Mouse (Mus musculus) layer of hippocampus, adult 2 months (tissue): Measurements from ENCODE around the gene Trim71. TPM values are rescaled to one million over a fixed set of nuclear protein-coding genes. Genes with fewer than 3 reads are reported as not detected.

ENCODE experiments used
- DNase-seq, 2 experiments: peaks; one replicate each; pipeline ENCODE4 v3.0.0; 2022; ENCODE audit warnings: low spot score in 2 of 2
- H3K27ac ChIP-seq: fragments of 200-600 bp; 2 replicates; pipeline ENCODE4 v1.8.1; 2022
- H3K4me3 ChIP-seq: fragments of 200-600 bp; 2 replicates; pipeline ENCODE4 v1.8.1; 2022; ENCODE audit warnings: mild to moderate bottlenecking
- CTCF ChIP-seq: fragments of 200-600 bp; conservative IDR thresholded peaks from 2 replicates; pipeline ENCODE4 v1.8.1; 2022; ENCODE audit warnings: antibody characterized with exemption, mild to moderate bottlenecking, moderate library complexity
- total RNA-seq, 2 experiments: library from RNA; stranded (reverse); gene quantifications; 2 replicates each; pipeline ENCODE4 v1.2.3; 2021

Trim71 gene
- total RNA-seq, 2 experiments from 2014 or later, result 1.3 to 1.4 TPM

DNA sequence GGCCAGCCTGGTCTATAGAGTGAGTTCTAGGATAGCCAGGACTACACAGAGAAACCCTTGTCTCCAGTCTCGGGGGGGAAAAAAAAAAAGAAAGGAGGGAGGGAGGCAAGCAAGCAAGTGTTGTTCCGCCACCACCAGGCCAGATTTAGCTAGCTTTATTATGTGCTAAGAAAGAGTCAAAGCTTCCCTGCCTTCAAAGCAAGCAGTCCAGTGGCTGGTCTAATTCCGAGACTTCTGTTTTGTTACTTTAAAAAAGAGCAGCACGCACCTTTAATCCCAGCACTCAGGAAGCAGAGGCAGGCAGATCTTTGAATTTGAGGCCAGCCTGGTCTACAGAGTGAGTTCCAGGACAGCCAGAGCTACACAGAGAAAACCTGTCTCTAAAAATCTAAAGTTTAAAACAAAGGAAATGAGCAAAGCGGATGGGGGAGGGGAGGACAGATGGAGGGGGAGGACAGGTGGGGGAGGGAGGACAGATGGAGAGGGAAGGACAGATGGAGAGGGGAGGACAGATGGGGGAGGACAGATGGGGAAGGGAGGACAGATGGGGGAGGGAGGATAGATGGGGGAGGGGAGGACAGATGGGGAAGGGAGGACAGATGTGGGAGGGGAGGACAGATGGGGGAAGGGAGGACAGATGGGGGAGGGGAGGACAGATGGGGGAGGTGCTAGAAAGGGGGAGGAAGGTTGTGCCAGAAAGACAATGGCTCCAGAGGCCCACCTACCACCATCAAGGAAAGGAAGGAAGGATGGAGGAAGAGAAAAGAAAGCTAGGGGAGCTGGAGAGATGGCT is 4.7 kb upstream of the Trim71 start:
- no peak for TF ChIP-seq CTCF
- no peak overlapping the region for H3K4me3 ChIP-seq
- no peak overlapping the region for H3K27ac ChIP-seq
- no peak for DNase-seq

DNA sequence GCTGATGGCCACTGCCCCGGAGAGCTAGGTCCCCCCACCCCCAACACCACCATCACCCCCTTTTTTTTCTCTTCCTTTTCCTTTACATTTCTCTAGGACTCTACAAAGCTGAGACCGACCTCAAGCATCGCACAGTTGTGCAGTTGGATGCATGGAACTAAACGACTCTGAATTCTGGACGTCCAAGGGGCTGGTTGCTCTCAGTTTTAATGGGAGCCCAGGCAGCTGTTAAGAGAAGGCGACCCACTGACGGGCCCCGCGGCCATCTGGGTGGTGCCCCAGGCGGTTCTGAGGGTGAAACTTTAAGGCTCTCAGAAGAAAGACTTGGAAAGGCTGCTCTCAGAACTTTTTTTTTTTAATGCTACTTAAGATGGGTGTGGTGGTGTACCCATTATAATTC is 498 bp upstream of the Trim71 start:
- no peak for DNase-seq
- Histone ChIP-seq H3K27ac (no peak overlapping the region), H3K4me3 (no peak overlapping the region; the same call in 1 of the 2 replicates)
- TF ChIP-seq CTCF, result no peak

DNA sequence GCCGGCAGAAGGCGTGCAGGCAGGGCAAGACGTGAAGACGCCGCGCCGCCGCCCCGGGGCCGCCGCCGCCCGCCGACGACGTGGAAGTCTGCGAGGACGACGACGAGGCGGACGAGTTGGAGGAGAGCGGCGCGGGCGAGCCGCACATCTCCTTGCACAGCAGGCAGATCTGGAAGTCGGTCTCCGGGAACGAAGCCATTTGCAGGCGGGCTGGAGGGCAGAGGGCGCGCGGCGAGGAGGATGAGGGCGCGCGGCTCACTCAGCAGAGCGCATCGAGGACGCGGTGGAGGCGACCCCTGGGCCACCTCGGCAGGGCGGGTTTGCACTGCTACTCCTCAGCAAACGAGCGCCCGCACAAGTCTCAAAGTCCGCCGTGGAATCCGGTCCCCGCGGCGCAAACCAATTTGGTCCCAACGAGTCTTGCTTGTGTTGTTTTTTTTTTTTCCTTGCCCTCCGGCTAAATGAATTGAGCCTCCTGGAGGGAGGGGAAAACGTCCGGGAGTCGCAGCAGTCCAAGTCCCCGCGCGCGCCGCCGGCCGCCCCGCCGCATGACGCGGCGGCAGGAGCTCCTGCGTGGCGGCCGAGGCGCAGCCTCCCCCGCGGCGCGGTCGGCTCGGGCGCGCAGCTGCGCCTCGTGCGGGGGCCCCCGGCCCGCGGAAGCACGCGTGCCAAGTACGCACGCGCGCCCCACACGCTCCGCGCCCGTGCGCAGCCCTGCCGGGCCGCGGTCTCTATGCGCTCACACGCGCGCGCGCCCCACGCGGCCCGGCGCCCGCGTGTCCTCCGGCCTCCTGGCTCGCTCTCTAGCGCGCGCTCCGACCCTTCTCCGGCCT is 1.0 kb downstream of the Trim71 start:
- H3K27ac ChIP-seq, result peak overlapping the region; percentile 59; the same call in 1 of the 2 replicates
- no peak for DNase-seq
- H3K4me3 ChIP-seq, result peak overlapping the region; percentile 54
- TF ChIP-seq CTCF, result no peak

DNA sequence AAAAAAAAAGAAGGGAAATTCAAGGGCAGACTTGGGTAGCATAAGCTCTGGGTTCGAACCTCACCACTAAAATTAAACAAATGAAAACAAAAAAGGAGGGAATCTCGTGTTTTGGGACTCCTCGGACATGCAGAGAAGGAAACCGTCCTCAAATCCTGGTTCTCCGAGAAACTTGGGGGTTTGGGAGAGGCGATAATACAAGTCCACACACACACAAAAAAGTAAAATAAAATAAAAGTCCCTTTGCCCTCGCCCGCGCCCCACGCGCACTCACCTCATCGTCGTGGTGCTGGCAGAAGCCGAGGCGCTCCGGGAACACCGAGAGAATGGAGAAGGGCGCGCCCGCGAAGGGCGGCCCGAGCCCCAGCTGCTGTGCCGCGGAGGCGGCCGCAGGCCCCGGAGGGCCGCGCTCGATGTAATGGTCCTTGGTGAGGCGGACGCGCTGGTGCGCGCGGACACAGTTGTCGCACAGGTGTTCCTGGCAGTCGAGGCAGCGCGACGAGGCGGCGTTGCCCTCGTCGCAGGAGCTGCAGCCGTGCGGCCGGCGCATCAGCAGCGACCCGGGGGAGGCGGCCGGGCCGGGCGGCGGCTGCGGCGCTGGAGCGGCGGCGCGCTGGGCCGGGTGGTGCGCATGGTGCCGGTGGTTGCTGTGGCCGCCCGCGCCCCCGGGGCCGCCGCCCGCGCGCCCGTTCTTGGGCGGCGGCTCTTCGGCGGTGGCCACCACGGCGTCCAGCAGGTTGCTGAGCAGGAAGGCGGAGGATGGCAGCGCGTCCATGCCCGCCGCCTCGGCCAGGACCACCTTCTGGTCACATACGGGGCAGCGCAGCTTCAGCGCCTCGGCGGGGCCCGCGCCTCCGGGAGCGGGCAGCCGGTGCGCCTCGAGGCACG is 1.9 kb downstream of the Trim71 start:
- DNase-seq, result no peak
- peak overlapping the region; percentile 51 for H3K4me3 ChIP-seq
- no peak overlapping the region for H3K27ac ChIP-seq
- no peak for TF ChIP-seq CTCF

DNA sequence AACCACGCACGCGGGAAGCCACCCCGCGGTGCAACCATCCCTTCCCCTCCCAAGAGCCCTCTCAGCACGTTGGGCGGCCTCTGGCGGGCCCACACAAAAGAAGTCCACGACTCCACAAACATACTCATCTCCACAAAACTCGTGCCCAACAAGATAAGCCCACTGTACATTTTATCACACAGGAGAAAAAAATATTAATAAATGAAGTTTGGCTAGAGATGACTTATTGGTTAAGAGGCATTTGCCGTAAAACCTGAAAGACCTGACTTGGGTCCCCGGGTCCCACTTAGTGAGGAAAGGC is 2.5 kb downstream of the Trim71 start:
- peak overlapping the region; percentile 35 for H3K4me3 ChIP-seq
- H3K27ac ChIP-seq, result no peak overlapping the region
- no peak for TF ChIP-seq CTCF
- DNase-seq, result no peak

DNA sequence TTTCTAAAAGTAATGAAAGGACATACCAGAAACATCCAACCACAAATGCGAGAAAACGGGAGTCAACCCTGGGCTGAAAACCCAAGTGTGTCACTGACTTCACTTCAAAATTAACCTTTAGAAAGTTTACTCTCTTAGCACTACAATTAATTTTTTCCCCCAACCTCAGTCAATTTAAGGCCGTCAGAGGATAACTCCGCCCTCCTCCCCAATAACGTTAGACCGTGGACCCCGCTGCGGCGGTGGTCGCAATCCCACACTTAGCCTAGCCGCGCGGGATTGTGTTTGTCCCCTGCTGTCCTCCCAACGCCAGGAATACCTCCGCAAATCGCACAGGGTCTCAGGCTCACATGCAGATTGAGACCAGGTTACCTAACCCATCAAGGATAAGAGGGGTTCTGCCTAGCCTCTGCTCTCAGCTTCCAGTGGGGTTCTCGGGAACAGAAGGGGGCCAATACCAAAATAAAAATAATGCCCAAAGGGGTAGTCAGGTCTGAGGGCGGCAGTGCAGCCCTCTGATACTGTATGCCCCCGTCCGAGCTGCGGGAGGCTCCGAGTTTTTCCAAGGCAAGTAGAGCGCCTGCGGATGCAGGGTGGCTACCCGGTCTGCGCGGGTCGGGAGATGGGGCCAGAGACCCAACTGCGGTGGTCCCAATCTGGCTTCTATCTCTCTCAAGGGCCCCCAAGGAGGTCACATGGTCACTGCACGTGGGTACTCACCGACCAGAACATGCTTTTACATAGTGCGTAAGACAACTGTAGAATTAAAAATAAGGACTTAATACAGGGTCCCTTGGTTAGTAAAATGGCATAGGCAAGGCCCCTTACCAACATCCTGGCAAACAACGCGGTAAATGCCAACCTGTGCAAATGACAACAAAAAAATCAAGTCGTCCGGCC is 3.1 kb downstream of the Trim71 start:
- TF ChIP-seq CTCF, result no peak
- H3K27ac ChIP-seq, result no peak overlapping the region
- H3K4me3 ChIP-seq, result peak overlapping the region; percentile 35
- no peak for DNase-seq

DNA sequence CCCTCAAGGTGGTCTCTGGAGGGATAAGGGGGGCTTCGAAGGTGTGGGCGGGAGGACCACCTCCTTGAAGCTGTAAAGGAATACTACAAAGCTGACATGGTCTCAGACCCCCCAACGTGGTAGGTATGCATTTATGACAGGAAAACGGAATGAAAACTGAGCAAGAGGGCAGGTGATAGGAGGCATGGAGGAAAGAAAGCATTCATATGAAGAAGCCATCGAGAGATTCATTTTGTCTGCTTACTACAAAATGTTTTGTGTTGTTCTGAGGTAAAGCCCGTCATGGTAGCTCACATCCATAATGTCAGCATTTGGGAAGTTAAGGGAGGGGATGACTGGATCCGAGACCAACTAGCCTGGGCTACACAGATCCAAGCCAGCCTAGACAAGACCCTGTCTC is 4.0 kb downstream of the Trim71 start:
- no peak for DNase-seq
- no peak for TF ChIP-seq CTCF
- H3K27ac ChIP-seq, result no peak overlapping the region
- no peak overlapping the region for H3K4me3 ChIP-seq

DNA sequence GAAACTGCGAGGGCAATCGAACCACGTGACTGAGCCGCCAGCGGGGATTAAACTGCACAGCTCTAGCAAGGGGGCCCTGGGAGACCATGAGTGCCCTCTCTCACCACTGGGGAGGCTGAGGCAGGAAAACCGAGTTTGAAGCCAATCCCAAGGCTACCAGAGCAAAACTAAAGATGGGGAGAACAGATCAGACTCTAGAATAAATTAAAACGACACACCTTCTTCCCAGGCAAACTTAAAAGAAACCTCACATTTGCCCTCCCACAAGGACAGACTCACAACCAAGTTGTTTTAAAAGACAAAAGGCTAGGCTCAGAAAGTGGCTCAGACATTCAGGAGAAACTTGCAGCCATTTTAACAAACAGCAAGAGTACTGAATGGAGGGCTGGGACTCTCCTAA is 7.1 kb downstream of the Trim71 start:
- no peak for TF ChIP-seq CTCF
- H3K27ac ChIP-seq, result no peak overlapping the region
- H3K4me3 ChIP-seq, result no peak overlapping the region
- DNase-seq, result no peak

DNA sequence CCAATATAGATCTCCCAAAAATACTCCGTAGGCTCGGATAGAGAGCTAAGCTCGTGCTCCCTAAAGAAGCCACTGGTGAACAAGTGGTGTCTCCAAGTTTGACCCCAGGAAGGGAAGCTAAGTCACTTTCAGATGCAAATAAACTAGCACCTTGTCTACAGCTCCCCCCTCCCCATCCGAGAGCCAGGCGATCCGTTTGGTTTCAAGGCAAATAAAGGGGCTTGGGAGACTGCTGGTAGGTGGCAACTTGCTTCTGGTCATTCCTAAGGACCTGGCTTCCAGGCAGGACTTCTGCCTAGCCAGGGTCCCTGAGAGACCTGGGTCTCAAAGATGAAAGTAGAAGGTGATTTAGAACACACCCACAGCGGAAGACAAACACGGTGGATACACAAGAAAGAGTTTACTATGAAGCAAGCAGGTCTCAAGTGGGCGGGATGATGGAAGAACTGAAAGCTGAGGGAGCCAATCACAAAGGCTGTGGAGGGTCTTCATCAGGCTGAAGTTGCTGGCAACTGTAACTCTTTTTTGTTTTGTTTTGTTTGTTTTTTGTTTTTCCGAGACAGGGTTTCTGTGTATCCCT is 7.8 kb downstream of the Trim71 start:
- no peak for DNase-seq
- Histone ChIP-seq H3K4me3 (no peak overlapping the region), H3K27ac (no peak overlapping the region)

DNA sequence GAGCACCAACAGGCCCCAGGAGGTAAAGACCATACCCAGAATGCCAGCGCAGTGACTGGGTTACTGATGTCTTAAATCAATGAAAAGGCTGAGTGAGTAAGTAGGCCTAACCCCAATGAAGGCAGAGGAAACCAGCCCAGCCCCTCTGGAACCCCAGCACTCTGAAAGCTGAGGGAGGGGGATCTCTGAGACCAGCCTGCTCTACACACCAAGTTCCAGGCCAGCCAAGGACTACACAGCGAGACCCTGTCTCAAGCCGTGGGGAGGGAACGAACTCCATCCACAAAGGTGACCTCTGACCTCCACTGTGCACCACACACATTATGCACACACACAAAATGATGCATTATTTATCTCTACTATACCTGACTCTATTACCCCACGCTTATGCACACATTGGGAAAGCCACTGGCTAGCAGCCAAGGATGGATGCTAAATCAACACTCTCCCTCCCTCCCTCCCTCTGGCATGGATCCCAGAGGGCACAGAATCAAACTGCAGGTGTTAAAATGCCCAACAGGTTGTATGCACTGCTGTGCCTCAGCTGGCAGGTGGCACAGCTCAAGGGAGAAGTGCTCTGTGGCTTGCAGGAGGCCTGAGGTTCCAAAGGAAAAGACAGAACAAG is 9.7 kb downstream of the Trim71 start:
- no peak for DNase-seq
- Histone ChIP-seq H3K4me3 (no peak overlapping the region), H3K27ac (no peak overlapping the region)
- TF ChIP-seq CTCF, result no peak

More for the DNA sequence above, 7.8 kb downstream of the Trim71 start:
- no peak for TF ChIP-seq CTCF

DNA sequence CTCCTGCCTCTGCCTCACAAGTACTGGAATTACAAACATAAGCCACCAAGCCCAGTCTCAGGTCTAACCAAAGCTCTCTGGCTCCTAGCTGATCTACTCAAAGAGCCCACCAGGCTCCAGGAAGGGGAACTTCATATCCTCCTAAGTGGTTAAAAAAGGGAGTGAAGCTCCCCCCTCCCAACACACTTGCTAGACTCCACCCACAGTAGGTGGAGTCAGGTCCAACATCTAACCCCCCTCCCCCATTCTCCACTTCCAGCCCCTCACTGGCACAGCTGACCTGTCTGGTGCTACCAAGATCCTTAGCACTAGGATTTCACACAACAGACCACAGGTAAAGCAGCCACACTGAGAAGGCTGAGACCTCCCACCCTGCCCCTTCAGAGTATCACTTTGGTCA is 10.3 kb downstream of the Trim71 start:
- DNase-seq, result no peak
- TF ChIP-seq CTCF, result no peak
- no peak overlapping the region for H3K4me3 ChIP-seq
- H3K27ac ChIP-seq, result no peak overlapping the region
